Mouse (Mus musculus) gastrocnemius, postnatal 25 days (tissue): ENCODE data around the gene Tdpoz1. TPM values are rescaled to one million over a fixed set of nuclear protein-coding genes. Genes with fewer than 3 reads are reported as not detected.
"Not testable (repeated sequence)": the region's sequence is repeated elsewhere in the genome, so short reads cannot be mapped to it uniquely, and the experiment has no call there.

ENCODE experiments used
- DNase-seq: peaks from one replicate; pipeline ENCODE4 v3.0.0; 2022
- long read RNA-seq, 2 experiments: library from polyadenylated mRNA; stranded (forward); transcript quantifications; one replicate each; pipeline ENCODE4 v2.0.0; 2021
- total RNA-seq, 2 experiments: library from RNA; stranded (reverse); gene quantifications; 1 replicate in 1 of 2; 2 replicates in 1 of 2; pipeline ENCODE4 v1.2.3; 2021

Gene Tdpoz1
- not detected for total RNA-seq
- long read RNA-seq, experiment 1 = 0 reads
- long read RNA-seq, experiment 2 = 0 reads

- not testable (repeated sequence) for DNase-seq
These were observed at the start of gene Tdpoz1 for GRCm38 (mm10) chr3:93676210-93676609. Tdpoz1 (minus strand) TSS chr3:93676310.

- DNase-seq = not testable (repeated sequence)
These were observed 33.0 kb upstream of the Tdpoz1 start for GRCm38 (mm10) chr3:93708969-93709637.

- DNase-seq = not testable (repeated sequence)
These were observed 16.9 kb upstream of the Tdpoz1 start, which contains the start of gene Gm37596 for GRCm38 (mm10) chr3:93692970-93693369. Gm37596 (minus strand) TSS chr3:93693070.

DNA sequence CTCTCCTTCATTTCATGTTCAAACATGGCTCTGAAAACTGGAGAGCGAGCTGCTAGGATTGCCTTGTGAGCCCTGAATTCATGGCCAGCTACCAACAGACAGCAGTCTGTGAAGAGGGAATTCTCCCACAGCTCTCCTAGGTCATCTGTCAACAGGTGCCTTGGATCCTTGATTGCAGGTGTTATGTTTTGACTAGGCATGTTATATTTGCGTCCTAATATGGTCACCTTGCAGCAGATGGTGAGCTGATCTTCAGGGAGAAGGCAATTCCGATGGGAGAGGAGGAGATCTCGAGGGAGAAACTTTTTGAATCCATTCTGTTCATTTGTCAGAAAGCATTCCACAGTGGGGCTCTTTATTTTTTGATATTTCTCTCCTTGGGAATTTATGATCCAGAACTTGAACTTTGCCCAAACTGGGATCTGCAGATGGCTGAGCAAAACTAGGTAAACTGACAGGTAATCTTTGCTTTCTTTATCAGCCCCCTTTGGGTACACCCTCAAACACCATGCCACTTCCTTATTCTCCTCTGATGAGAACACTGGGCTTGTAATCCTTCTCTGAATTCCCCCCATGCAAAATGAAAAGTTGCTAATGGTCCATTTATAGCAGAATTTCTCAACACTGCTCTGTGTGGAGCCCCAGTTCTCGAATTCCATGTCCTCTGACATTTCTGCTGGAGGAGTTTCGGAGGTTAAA is 5.2 kb downstream of the Tdpoz1 start:
- not testable (repeated sequence) for DNase-seq

GRCm38 (mm10) chr3:93654260-93654659 is 21.9 kb downstream of the Tdpoz1 start:
- no peak for DNase-seq

- no peak for DNase-seq
These were observed 23.5 kb downstream of the Tdpoz1 start, which contains the start of gene Tdpoz2 for GRCm38 (mm10) chr3:93652586-93652985. Tdpoz2 (minus strand) TSS chr3:93652686.

GRCm38 (mm10) chr3:93630917-93631714 is 45.0 kb downstream of the Tdpoz1 start:
- not testable (repeated sequence) for DNase-seq

Other genes starting within 250 kb of the Tdpoz1 start
- under 1 TPM in 1 of 2 experiments, not detected in 1; 0.05 TPM for gene Tchh, start 234.0 kb downstream of the Tdpoz1 start, total RNA-seq
- not detected for gene Tchhl1, start 207.6 kb downstream of the Tdpoz1 start, total RNA-seq
- 10 to 100 TPM; 50.6 to 90.7 TPM for gene S100a11, start 155.8 kb downstream of the Tdpoz1 start, total RNA-seq
- 10 to 100 TPM; 63.9 to 85.7 TPM for gene S100a10, start 121.2 kb downstream of the Tdpoz1 start, total RNA-seq
- gene Tdpoz2, start 23.6 kb downstream of the Tdpoz1 start, total RNA-seq = not detected
- gene Gm37596, start 16.8 kb upstream of the Tdpoz1 start, total RNA-seq = not detected
- not detected for gene Gm5773, start 96.7 kb upstream of the Tdpoz1 start, total RNA-seq
- not detected for gene Tdpoz4, start 120.1 kb upstream of the Tdpoz1 start, total RNA-seq
- not detected for gene Tdpoz3, start 149.7 kb upstream of the Tdpoz1 start, total RNA-seq